Mouse (Mus musculus): Measurements from ENCODE around the gene Pcgf5.
A peak's percentile ranks its signal among the peaks of the same experiment; 100 is the strongest.

The Pcgf5 gene

GRCm38 (mm10) chr19:36348161-36348800 lies at the start of gene Pcgf5:
TSS of gene Pcgf5 (plus strand) at chr19:36348309.
- peak; percentile 69 for DNase-seq (ENCODE audit: extremely low spot score)

- no peak for DNase-seq (ENCODE audit: extremely low spot score)
Measured at GRCm38 (mm10) chr19:36305542-36305941, 42.6 kb upstream of the Pcgf5 start.

GRCm38 (mm10) chr19:36314010-36314409 lies 34.1 kb upstream of the Pcgf5 start:
- DNase-seq (ENCODE audit: extremely low spot score), result no peak

DNA sequence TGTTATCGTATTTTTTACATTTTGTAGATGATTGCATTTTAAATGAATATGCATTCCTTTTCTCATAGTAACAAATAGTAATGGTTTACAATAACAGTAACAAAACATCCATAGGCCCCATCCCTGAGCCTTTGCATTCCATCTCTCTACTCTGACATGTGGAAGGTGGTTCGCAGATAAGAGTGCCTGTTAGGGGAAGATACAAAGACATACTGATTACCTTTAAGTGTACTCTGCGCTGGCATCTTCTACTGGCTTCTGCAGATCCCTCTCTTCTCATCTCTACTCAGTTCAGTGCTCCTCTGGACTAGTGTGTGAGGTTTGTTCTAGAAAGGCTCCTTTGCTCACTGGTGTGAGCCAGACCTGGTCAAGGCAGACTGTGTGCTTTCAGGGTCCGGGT lies 28.4 kb upstream of the Pcgf5 start:
- no peak for DNase-seq (ENCODE audit: extremely low spot score)

- no peak for DNase-seq (ENCODE audit: extremely low spot score)
Measured at GRCm38 (mm10) chr19:36321066-36321465, 27.0 kb upstream of the Pcgf5 start.

GRCm38 (mm10) chr19:36323326-36323725 lies 24.8 kb upstream of the Pcgf5 start:
- no peak for DNase-seq (ENCODE audit: extremely low spot score)

- DNase-seq (ENCODE audit: extremely low spot score), result no peak
Measured at GRCm38 (mm10) chr19:36328678-36329077, 19.4 kb upstream of the Pcgf5 start.

GRCm38 (mm10) chr19:36347376-36347775 lies 733 bp upstream of the Pcgf5 start:
- no peak for DNase-seq (ENCODE audit: extremely low spot score)

DNA sequence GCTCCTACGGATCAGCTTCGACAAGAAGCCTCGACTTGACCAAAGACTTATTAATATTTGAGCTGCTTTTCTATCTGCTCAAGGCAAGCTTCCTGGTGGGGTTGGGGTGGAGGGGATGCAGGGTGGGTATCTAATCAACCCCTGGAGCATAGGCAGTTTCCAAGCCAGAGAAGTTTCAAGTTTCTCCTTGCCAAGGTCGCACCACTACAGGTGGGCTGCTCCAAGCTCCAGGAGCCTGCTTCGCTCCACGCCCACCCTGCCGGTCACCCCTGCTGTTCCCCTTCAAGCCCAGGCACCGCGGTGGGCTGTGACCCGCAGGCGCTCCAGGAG lies 313 bp upstream of the Pcgf5 start:
- DNase-seq (ENCODE audit: extremely low spot score), result no peak

GRCm38 (mm10) chr19:36348801-36349486 lies 835 bp downstream of the Pcgf5 start:
- DNase-seq (ENCODE audit: extremely low spot score), result peak; percentile 63

- DNase-seq (ENCODE audit: extremely low spot score), result no peak
Measured at GRCm38 (mm10) chr19:36349487-36349955, 1.4 kb downstream of the Pcgf5 start.

DNA sequence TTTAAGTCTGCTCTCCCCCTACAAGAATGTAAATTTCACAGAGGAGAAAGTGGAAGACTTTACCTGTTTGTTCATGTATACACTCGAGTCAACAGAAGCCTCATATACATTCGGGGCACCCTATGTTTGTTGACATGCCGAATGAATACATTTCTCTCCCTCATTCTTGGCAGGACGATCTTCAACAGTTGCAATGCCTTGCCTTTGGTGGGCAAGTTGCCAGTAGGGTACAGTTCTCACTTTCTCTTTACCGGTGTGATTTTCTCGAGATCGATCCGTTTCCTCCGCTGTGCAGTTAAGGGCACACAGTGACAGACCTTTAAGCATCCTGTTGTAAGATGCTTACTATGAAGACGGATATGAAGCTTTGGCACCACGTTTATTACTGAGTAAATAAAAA lies 2.1 kb downstream of the Pcgf5 start:
- no peak for DNase-seq (ENCODE audit: extremely low spot score)

DNA sequence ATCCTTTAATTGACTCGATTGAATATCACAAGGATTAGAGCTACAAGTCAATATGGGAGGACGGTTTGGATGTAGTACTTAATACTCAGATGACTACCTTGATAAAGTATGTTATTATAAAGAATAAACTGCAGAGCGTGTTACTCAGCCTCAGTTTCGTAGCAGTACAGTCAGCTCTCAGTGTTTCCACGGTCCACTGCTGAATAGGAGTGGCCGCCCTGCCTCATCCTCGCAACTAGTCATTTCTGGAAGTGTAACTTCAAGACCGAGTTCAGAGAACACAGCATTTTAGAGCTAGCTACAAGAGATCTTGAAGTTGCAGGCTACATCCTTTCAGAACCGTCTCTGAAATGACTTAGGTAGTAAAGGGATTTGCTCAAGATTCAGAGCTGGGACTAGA lies 2.8 kb downstream of the Pcgf5 start:
- no peak for DNase-seq (ENCODE audit: extremely low spot score)

GRCm38 (mm10) chr19:36362541-36362940 lies 14.4 kb downstream of the Pcgf5 start:
- no peak for DNase-seq (ENCODE audit: extremely low spot score)

DNA sequence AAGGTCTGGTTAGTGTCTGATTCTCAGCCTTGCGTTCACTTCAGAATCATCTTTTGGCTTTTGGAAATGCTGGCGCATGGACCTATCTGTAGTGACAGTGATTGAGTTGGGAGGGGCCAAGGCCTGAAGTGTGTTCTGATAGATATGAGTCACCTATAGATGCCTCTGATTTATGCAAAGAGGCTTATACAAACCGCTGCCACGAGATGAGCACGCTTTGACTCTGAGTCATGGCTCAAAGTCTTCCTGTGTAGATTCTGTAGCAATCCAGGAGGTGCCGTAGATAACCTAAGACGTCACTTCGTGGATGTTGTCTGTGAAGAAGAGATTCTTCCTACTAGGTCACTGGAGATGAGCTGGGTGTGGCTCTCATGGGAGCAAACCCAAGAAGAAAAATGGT lies 16.6 kb downstream of the Pcgf5 start:
- DNase-seq (ENCODE audit: extremely low spot score), result no peak

DNA sequence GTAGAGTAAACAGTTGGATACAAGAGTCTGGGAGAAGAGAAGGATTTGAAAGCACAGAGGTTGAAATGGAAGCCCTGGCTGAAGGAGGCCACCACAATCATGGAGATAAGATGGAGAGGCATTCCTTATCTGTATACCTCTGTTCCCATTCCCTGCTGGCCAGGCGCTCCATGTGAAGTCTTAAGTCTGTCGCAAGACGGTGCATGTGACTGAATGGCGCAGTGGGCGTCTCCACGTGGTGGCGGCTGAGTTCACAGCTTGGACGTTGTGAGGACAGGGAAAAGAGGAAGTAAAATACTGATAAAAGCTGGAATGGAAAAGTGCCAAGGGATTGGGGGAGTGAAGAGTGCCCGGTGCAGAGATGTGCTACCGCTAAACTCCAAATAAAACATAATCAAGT lies 23.4 kb downstream of the Pcgf5 start:
- DNase-seq (ENCODE audit: extremely low spot score), result no peak

DNA sequence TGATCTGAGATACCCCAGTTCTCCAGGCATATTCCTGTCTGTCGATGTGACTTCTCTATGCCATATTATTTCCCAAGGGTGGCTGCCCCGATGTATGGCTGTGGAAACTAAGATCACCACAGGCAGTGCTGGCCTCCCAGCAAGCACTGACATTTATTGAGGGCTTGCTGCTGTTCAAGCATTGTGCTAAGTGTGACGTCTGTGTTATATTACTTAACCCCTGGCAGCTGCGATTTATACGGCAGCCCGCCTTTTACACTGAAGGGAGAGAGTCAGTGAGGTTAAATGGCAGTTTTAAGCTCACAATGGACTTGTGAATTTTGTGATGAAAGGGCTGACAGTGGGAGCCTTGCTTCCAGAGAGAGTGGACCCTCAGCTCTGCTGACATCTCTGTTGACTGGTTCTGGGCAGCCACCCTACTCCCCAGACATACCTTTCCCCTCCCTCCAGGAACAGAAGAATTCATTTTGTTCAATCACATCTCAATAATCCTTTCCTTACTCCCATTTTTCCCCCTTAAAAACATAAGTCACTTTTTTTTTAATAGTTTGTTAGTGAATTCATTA lies 25.0 kb downstream of the Pcgf5 start:
- no peak for DNase-seq (ENCODE audit: extremely low spot score)

- DNase-seq (ENCODE audit: extremely low spot score), result no peak
Measured at GRCm38 (mm10) chr19:36375200-36375783, 27.2 kb downstream of the Pcgf5 start.

GRCm38 (mm10) chr19:36377729-36378128 lies 29.6 kb downstream of the Pcgf5 start:
- no peak for DNase-seq (ENCODE audit: extremely low spot score)

- no peak for DNase-seq (ENCODE audit: extremely low spot score)
Measured at GRCm38 (mm10) chr19:36378511-36379232, 30.6 kb downstream of the Pcgf5 start.

- no peak for DNase-seq (ENCODE audit: extremely low spot score)
Measured at GRCm38 (mm10) chr19:36382901-36383300, 34.8 kb downstream of the Pcgf5 start.

- no peak for DNase-seq (ENCODE audit: extremely low spot score)
Measured at GRCm38 (mm10) chr19:36383977-36384376, 35.9 kb downstream of the Pcgf5 start.

Measured in embryo, embryonic 9.5 days (tissue).